24 mouse cellular contexts compared by ENCODE assay signal in the genomic region with DNA sequence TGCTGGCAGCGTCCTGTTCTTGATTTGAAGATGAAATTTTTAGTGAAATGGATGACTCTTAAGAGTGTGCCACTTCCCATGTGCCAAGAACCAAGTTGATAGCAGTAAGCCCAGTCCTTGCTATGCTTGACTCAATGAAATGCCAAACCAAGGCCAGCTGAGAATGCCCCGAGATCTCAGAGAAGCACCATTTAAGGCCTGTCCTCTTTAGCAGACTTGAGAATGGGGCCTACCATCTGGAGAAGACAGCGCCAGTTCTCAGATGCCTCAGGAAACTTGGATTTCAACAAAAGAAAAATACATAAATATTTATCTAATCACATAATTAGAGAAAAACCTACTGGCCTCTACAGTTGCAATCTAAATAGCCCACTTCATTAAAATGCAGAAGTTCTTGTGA.
DNase-seq lines count a peak whose midpoint lies in the region; ATAC-seq and TF ChIP-seq lines count a peak whose summit lies in the region.
"Had no signal": no experiment of that assay in that cellular context is flagged by ENCODE, and none has a peak within 500 bp of the region (broad histone marks: within the 10 kb centered on the region; RNA-seq: fewer than 3 reads in every experiment).

No protein-coding gene starts in this region.

- H3K4me3 ChIP-seq in lung, embryonic 15.5 days = no peak overlapping the region
- no peak overlapping the region for H3K4me3 ChIP-seq in lung, postnatal 0 days (ENCODE audit: low read depth, low read length)
- H3K4me3 ChIP-seq: forebrain, embryonic 10.5 days; forebrain, embryonic 13.5 days; gastrocnemius, adult 2 months; heart, embryonic 12.5 days; heart, embryonic 15.5 days; hindbrain, embryonic 10.5 days; hindbrain, embryonic 13.5 days had no signal

- peak; percentile 90 for DNase-seq in lung, postnatal 0 days (ENCODE audit: low spot score)
- peak; percentile 50 for DNase-seq in lung, postnatal 25 days (ENCODE audit: low spot score)
- no peak for DNase-seq in layer of hippocampus, postnatal 10 days (ENCODE audit: low spot score in 2 of 2)
- DNase-seq in cerebellum, adult 9-11 months = no peak
- DNase-seq: adrenal gland, adult 2 months; adrenal gland, postnatal 14 days; cerebellum, adult 11-12 months; cerebellum, adult 8-10 months; cerebellum, postnatal 14 days; gastrocnemius, adult 2 months; gastrocnemius, postnatal 14 days; heart, adult 18-20 months; heart, postnatal 10 days; heart, postnatal 36 days had no signal

- peak; percentile 79 for TF ChIP-seq EP300 in lung, postnatal 0 days (IDR thresholded peaks at IDR 0.05)

- no peak for TF ChIP-seq CTCF in lung, postnatal 0 days (IDR thresholded peaks at IDR 0.05)

- H3K9me3 ChIP-seq in lung, embryonic 15.5 days = no peaks in the 10 kb centered on the region
- no peaks in the 10 kb centered on the region for H3K9me3 ChIP-seq in lung, postnatal 0 days (ENCODE audit: low read length)
- H3K9me3 ChIP-seq: forebrain, embryonic 10.5 days; forebrain, embryonic 13.5 days; heart, embryonic 12.5 days; heart, embryonic 15.5 days; hindbrain, embryonic 10.5 days; hindbrain, embryonic 13.5 days had no signal

- peaks cover 22% of the 10 kb centered on the region for H3K4me1 ChIP-seq in lung, embryonic 15.5 days
- no peaks in the 10 kb centered on the region; the same call in 1 of the 2 replicates for H3K4me1 ChIP-seq in lung, postnatal 0 days (ENCODE audit: insufficient read depth, low read depth, low read length)
- H3K4me1 ChIP-seq: hindbrain, embryonic 13.5 days had no signal

- no peaks in the 10 kb centered on the region for H3K27me3 ChIP-seq in lung, embryonic 15.5 days
- no peaks in the 10 kb centered on the region for H3K27me3 ChIP-seq in lung, postnatal 0 days (replicated peaks; ENCODE audit: insufficient read depth, low read length)
- H3K27me3 ChIP-seq: heart, embryonic 15.5 days; hindbrain, embryonic 13.5 days had no signal

- H3K9ac ChIP-seq in lung, embryonic 15.5 days = no peak overlapping the region
- H3K9ac ChIP-seq in lung, postnatal 0 days (replicated peaks; ENCODE audit: low read depth) = no peak overlapping the region
- H3K9ac ChIP-seq: forebrain, embryonic 13.5 days; heart, embryonic 12.5 days; heart, embryonic 15.5 days; hindbrain, embryonic 13.5 days had no signal

- peak overlapping the region; percentile 56 for H3K27ac ChIP-seq in lung, embryonic 15.5 days
- peak overlapping the region; percentile 47; the same call in 1 of the 2 replicates for H3K27ac ChIP-seq in lung, postnatal 0 days (ENCODE audit: low read length)
- H3K27ac ChIP-seq: forebrain, embryonic 13.5 days; gastrocnemius, adult 2 months; heart, embryonic 15.5 days; hindbrain, embryonic 10.5 days; hindbrain, embryonic 13.5 days had no signal

- WGBS in lung, embryonic 15.5 days = 38% methylated on average over 3 of the region's 3 CpGs
- 62% methylated on average over 3 of the region's 3 CpGs for WGBS in lung, postnatal 0 days

- H3K36me3 ChIP-seq in lung, embryonic 15.5 days = no peaks in the 10 kb centered on the region
- H3K36me3 ChIP-seq in lung, postnatal 0 days (ENCODE audit: insufficient read depth, low read length) = no peaks in the 10 kb centered on the region
- H3K36me3 ChIP-seq: forebrain, embryonic 10.5 days; heart, embryonic 12.5 days; heart, embryonic 15.5 days; hindbrain, embryonic 10.5 days; hindbrain, embryonic 13.5 days had no signal

- ATAC-seq in lung, embryonic 15.5 days (ENCODE audit: borderline replicate concordance, extremely low read depth, low FRiP score, low TSS enrichment) = peak; percentile 92
- peak; percentile 94 for ATAC-seq in lung, postnatal 0 days
- ATAC-seq in granulocyte monocyte progenitor cell, adult 5-6 weeks (replicated peaks; ENCODE audit: poor library complexity, severe bottlenecking) = no peak
- ATAC-seq: CD4-positive, CD25-positive, alpha-beta regulatory T cell, adult 4 months; hindbrain, embryonic 16.5 days had no signal

- H3K4me2 ChIP-seq in lung, embryonic 15.5 days = no peak overlapping the region
- H3K4me2 ChIP-seq in lung, postnatal 0 days (replicated peaks; ENCODE audit: low read depth, low read length) = no peak overlapping the region
- H3K4me2 ChIP-seq: forebrain, embryonic 13.5 days; hindbrain, embryonic 13.5 days had no signal

Comparison
In these comparisons a context has a peak if more than half of its experiments do, and no peak if none do; other contexts are left out.
1. DNase-seq: peak in lung, postnatal 0 days (single experiment) and lung, postnatal 25 days (single experiment); none in layer of hippocampus, postnatal 10 days (0 of 2) and cerebellum, adult 9-11 months (single experiment).